Mouse (Mus musculus): Measurements from ENCODE around the gene Gm7534.
A peak's percentile ranks its signal among the peaks of the same experiment; 100 is the strongest.
"Not testable (repeated sequence)": the region's sequence is repeated elsewhere in the genome, so short reads cannot be mapped to it uniquely, and the experiment has no call there.

Gm7534 gene

GRCm38 (mm10) chr4:134203340-134203896 is 614 bp upstream of the Gm7534 start:
- no peak for DNase-seq (ENCODE audit: low spot score)

GRCm38 (mm10) chr4:134199371-134199770 is 3.4 kb downstream of the Gm7534 start:
- DNase-seq (ENCODE audit: low spot score), result no peak

GRCm38 (mm10) chr4:134186268-134186667 is 16.5 kb downstream of the Gm7534 start:
- peak; percentile 7 for DNase-seq (ENCODE audit: low spot score)

GRCm38 (mm10) chr4:134185569-134185968 is 17.2 kb downstream of the Gm7534 start:
- DNase-seq (ENCODE audit: low spot score), result no peak

GRCm38 (mm10) chr4:134183711-134184110 is 19.1 kb downstream of the Gm7534 start:
- DNase-seq (ENCODE audit: low spot score), result no peak

- DNase-seq (ENCODE audit: low spot score), result no peak
Measured at GRCm38 (mm10) chr4:134181825-134182224, 21.0 kb downstream of the Gm7534 start.

GRCm38 (mm10) chr4:134181112-134181511 is 21.7 kb downstream of the Gm7534 start:
- DNase-seq (ENCODE audit: low spot score), result no peak

GRCm38 (mm10) chr4:134172391-134172790 is 30.4 kb downstream of the Gm7534 start:
- DNase-seq (ENCODE audit: low spot score), result no peak

- no peak for DNase-seq (ENCODE audit: low spot score)
Measured at GRCm38 (mm10) chr4:134166906-134167305, 35.9 kb downstream of the Gm7534 start.

- no peak for DNase-seq (ENCODE audit: low spot score)
Measured at GRCm38 (mm10) chr4:134165548-134166465, 37.0 kb downstream of the Gm7534 start.

- DNase-seq (ENCODE audit: low spot score), result no peak
Measured at GRCm38 (mm10) chr4:134165024-134165423, 37.8 kb downstream of the Gm7534 start.

- DNase-seq (ENCODE audit: low spot score), result no peak
Measured at GRCm38 (mm10) chr4:134164591-134164990, 38.2 kb downstream of the Gm7534 start.

GRCm38 (mm10) chr4:134160071-134160470 is 42.7 kb downstream of the Gm7534 start:
- peak; percentile 10 for DNase-seq (ENCODE audit: low spot score)

- DNase-seq (ENCODE audit: low spot score), result no peak
Measured at GRCm38 (mm10) chr4:134158774-134159173, 44.0 kb downstream of the Gm7534 start.

GRCm38 (mm10) chr4:134157558-134157957 is 45.2 kb downstream of the Gm7534 start:
- DNase-seq (ENCODE audit: low spot score), result no peak

- DNase-seq (ENCODE audit: low spot score), result no peak
Measured at GRCm38 (mm10) chr4:134156744-134157143, 46.1 kb downstream of the Gm7534 start.

- no peak for DNase-seq (ENCODE audit: low spot score)
Measured at GRCm38 (mm10) chr4:134155961-134156465, 46.8 kb downstream of the Gm7534 start.

- no peak for DNase-seq (ENCODE audit: low spot score)
Measured at GRCm38 (mm10) chr4:134155531-134155930, 47.3 kb downstream of the Gm7534 start.

- no peak for DNase-seq (ENCODE audit: low spot score)
Measured at GRCm38 (mm10) chr4:134154354-134154753, 48.5 kb downstream of the Gm7534 start.

GRCm38 (mm10) chr4:134153656-134154055 is 49.1 kb downstream of the Gm7534 start:
- no peak for DNase-seq (ENCODE audit: low spot score)

- no peak for DNase-seq (ENCODE audit: low spot score)
Measured at GRCm38 (mm10) chr4:134152112-134152511, 50.7 kb downstream of the Gm7534 start.

- DNase-seq (ENCODE audit: low spot score), result no peak
Measured at GRCm38 (mm10) chr4:134149389-134149788, 53.4 kb downstream of the Gm7534 start.

GRCm38 (mm10) chr4:134144297-134144696 is 58.5 kb downstream of the Gm7534 start:
- DNase-seq (ENCODE audit: low spot score), result not testable (repeated sequence)

Measured in urinary bladder, postnatal 25 days (tissue).